Mouse (Mus musculus): ENCODE data around the gene Gm43552.

Gene Gm43552

DNA sequence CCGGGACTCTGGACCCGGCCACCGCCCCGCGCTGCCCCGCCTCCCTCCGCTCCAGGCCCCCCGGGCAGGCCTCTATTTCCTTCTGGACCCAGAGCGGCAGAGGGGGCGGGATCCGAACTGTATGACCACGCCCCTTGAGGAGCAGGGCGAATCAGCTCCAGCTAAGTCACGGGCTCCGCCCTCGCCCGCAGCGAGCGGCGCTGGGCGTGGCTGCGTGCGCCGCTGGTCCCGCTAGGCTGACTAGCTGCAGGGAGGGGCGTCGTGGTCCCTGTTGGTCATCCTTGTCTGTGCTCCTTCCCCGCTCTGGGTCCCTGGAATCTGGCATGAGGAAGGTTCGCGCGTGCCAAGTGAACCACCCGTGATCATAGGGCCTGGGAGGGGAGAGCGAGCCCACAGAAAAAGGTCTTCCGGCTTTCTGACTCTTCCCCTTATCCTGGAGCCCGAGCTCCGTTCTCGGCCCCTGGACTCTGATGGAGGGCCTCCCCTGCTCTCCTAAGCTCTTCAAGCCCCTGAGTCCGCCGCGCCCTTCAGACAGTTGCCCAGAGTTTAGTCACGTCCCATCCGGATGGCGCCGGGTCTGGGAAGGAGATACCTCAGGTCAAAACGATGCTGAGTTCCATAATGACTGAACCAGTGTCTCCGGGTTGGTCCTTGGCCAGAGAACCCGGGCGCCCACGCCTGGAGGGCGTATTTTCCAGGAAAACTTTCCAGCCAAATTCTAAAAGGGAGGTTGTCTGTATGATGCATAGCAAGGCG is 56.6 kb downstream of the Gm43552 start, which contains the start of gene Ugdh:
TSS of gene Ugdh (minus strand) at position 144 of the 756 bp plus-strand sequence.
- peak; percentile 99 for DNase-seq

DNA sequence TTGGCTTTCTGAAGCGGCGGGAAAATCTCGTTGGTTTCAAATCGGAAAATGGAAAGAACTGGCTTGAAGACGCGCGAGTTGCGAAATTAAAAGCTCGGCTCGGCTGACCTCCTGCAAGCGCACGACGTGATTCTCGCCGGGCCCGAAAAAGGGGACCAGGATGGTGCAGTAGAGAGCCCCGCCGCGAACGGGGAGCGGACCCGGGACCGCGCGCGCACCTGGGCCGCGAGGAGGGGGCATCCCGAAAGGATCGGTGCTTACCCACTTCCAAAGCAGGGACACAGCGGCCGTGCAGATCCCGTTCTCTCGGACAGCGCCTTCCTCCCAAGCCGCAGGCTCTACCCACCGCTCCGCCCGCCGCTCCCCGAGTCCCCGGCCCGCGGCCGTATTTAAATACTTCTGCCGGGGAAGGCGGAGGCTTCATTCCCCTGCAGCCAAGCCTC is 57.2 kb downstream of the Gm43552 start:
- DNase-seq: peak; percentile 54

DNA sequence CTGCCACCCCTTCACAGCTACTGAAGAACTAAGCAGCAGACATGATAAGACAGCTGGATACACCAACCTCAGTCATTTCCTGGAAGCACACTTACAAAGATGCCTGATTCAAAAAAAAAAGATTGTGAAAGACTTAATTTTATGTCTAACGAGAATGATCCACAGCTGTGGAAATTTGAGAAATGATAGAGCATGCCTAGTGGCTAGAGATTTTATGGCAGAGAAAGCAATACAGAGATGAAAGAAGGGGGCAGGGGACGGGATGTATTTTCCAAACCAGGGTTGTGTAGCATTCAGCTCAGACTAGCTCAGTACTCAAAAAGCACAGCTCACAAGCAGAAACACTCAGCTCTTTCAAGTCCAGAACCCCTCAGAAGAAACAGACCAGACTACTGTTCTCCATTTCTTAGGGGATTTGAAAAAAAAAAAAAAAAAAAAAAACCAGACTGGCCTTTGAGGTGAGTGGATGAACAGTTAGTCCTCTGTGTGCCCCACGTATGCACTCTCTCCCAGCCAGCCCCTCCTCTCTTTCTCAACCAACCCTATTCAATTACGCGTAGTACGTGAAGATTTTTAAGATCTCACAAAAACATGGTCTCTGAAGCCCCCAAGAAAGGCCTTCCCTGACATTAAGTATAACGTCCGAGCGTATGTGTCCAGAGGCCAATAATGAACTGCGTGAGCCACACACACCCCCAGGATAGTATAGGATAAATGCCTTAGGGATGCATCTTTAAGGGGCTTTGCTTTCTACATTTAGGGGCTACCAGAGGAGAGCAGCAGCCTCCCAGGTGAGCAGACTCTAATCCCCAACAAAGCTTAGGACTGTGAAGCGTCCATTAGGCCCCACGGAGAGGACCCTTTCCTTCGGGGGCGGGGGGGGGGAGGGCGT is 57.9 kb downstream of the Gm43552 start:
- no peak for DNase-seq

DNA sequence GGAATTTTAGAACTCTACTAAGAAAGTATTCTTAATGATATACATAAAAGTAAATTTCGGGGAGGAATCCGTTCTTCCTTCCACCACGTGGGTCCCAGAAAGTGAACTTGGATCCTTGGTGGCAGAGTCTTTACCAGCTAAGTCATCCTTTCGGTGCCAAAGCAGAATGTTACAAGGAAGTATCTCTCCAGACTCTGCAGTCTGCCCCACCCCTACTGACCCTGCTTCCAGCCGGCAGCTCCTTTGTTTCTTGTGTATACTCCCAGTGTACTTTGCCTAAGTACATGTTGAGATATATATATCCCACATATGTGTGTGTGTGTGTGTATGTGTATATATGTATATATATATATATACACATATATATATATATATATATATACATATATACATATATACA is 63.2 kb downstream of the Gm43552 start:
- no peak for DNase-seq

DNA sequence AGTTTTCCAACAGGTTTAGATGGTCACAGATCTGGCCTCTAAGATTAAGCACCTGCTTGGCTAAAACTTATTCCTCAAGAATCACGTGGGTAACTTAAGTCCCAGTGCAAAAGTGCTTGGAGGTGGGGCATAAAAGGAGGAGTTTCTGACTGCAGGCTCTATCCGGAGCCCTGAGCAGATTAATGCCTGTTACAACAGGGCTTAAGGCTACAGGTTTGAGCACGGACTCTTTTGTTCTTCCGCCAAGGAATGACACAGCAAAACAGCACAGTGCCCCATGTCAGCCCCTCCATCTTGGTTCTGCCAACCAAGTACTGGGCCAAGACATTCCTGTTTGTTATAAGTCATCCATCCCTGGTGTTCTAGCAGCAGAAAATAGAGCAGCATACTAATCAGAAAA is 64.3 kb downstream of the Gm43552 start:
- peak; percentile 66 for DNase-seq

DNA sequence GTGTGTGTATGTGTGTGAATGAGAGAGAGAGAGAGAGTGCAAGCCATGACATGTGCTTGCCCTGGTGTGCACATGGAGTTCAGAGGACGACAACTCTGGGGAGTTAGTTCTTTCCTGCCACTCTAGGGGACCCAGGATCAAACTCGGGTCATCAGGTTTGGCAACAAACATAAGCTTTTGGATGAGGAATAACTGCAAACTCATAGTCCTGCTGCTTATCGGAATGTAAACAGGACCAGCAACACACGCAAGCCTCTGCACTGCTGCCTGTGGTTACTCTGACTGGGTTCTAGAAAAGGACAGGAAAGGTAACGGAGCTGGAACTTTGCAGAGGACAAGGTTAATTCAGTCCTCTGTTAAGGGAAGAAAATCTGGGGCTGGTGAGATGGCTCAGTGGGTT is 67.4 kb downstream of the Gm43552 start:
- DNase-seq: no peak

DNA sequence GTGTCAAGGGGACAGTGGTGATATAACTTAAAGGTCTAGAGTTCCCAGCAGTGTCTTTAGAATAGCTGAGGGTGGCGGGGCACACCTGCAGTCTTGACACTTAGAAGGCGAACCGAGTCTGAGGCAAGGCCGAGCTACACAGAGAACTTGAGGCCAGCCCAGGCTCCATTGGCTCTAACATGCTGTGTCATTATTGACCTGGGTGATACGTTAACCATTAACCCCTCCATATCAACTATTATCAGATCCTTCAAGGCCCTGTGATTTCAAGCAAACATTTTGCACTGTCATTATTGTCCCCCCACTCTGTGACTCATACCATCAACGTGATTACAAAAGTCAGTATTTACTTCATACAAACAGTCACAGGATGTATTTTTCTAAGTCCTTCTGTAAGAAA is 68.4 kb downstream of the Gm43552 start:
- peak; percentile 13 for DNase-seq

DNA sequence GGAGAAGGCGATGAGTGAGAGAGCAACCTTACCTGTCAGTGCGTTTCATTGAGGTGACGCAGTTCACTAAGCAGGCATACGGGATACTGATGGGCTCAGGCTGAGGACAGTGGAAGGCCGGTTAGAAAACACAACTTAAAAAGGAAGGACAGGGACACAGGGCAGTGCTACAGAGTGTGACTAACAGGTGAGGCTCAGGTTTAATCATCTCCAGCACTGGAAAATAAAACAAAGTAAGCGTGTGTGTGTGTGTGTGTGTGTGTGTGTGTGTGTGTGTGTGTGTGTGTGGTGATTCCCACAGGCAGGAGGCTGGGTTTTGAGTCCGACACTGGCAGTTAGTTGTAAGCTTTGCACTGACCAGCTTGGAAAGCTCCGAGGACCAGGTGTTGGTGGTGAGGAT is 69.8 kb downstream of the Gm43552 start:
- no peak for DNase-seq

DNA sequence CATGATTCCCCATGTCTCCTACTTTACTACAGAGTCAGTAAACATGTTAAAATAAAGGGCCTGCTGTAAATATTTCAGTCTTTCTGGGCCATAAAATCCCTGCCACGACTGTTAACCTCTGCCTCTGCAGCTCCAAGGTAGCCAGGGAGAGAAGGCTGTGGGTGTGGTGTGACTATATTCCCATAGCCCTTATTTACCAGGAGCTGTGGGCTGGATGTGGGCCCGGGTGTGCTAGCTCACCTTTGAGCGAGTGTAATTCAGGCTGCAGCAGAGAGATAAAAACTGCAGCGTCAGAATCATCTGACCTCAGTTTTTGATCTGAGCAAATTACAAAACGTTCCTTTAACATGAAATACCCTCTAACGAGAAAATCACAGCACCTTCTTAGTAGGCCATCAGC is 71.8 kb downstream of the Gm43552 start:
- no peak for DNase-seq

GRCm38 (mm10) chr5:65419136-65419535 is 73.5 kb downstream of the Gm43552 start:
- no peak for DNase-seq

GRCm38 (mm10) chr5:65415653-65416458 is 76.8 kb downstream of the Gm43552 start:
- no peak for DNase-seq

DNA sequence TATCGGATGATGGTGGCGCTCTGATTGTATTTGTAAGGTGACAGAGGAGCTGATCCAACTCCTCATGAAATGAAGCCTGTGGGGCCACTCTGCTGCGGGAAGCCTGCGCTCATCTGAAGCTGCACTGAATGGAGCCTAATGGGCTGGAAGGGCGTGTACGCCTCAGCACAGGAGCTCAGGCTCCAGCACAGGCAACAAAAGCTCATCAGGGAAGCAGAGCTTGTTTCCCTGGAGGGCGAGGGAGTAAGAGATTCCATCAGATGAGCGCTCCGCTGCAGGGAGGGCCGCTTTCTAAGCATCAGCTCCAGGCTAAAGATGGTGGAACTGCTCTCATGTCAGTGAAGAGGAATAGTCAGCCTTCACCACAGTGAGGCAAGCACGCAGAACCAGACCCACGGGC is 84.6 kb downstream of the Gm43552 start:
- DNase-seq: no peak

DNA sequence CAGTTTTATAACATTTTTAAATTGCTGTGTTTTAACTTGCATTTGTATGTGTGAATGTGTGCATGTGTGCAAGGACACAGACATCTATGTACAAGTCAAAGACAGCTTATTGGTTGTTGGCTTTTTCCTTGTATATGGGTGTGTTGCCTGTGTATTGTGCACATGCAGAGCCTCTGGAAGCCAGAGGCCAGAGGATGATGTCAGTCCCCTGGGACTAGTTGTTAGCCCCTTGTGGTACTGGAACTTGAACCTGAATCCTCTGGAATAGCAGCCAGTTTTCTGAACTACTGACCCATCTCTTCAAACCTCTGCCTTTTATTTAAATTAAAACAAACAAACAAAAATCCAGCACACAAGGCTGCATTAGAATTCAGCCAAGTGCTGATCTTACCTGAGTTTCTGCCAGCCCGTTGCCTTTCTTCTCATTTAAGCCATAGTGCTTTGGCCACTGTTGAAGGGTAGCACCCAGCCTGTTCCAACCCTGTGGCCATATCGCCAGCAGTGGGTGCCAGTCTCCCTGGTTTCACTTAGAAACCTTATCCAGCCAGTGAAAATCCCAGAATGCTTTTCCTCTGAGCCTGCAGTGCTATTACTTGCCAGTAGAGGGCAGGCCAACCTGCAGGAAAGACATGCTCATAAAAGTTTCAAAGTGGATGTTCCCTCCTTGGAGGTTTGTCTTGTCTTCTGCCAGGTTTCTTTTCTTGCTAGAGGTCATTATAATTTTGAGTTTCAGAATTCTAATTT is 91.2 kb downstream of the Gm43552 start:
- DNase-seq: peak; percentile 92

DNA sequence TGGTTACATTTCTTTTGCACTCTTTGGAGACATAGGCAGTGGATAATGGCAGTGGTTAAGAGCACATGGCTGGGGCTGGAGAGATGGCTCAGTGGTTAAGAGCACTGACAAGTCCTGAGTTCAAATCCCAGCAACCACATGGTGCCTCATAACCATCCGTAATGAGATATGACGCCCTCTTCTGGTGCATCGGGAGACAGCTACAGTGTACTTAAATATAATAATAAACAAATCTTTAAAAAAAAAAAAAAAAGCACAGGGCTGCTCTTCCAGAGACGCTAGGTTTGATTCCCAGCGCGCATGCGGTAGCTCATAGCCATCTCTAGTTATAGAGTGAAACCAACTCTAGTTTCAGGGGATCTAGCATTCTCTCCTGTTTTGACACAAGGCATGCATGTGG is 98.2 kb downstream of the Gm43552 start:
- DNase-seq: peak; percentile 10

DNA sequence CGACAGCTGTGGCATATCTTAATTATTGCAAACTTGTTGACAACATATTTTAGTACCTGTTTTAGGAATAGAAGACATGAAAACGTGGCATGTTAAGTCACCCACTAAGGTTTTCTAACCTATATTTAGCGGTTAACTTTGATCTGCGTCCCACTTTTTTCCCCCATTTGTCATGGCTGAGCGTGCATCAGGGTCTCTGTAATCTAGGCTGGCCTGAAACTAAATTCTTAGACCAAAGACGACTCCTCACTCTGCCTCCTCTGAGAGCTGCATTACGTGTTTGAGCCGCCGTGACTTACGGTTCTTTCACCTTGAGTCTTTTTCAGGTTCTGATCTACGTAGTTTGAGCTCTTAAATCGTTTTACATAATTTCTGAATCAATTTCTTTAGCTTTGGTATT is 100.9 kb downstream of the Gm43552 start:
- no peak for DNase-seq

DNA sequence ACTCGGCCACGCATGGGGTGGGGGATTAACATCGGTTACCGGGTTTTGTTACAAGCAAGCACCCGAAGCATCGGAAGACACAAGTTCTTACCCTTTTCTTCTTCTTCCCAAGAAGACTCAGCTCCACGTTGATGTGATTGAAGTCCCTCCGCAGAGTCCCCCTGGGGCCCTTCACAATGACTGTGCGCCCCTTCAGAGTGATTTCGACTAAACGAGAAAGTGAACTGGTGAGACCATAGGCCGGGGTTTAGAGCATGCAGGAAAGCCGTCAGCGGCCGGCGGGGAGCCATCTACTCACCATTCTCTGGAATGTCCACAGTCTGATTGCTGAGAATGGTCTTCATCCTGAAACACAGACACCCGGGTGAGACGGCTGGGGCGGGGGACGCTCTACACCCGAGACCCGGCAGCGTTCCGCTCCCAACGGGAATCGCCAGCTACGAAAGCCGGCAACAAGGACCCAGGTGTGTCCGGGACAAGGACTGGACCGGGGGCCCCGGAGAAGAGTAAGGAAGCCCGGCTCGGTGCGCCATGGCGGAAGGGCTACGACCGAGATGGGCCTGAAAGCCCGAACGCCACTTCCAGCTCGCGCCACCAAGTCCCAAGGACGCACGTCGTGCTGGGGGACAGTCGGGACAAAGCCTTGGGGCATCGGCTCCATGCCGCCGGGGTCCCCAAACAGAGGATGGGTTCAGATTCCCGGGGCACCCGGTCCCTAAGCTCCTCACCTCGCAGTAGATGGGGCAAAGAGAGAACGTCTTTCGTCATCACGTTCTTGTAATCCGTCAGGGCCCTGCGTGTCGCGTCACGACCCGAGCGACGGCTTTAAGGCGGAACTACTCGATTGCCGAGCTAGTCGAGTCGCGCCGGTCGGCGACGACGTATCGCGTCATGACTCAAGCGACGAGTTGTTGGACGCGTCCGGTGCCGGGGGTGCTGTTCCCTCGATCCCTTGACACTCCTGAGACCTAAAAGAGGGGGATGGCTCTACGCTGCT is 101.7 kb downstream of the Gm43552 start, which contains the start of the genes Rpl9 and Lias:
TSS of gene Rpl9 (minus strand) at position 797 of the 997 bp plus-strand sequence.
TSS of gene Lias (plus strand) at position 850 of the 997 bp plus-strand sequence.
- DNase-seq: peak; percentile 98

GRCm38 (mm10) chr5:65387008-65387867 is 105.4 kb downstream of the Gm43552 start:
- no peak for DNase-seq

DNA sequence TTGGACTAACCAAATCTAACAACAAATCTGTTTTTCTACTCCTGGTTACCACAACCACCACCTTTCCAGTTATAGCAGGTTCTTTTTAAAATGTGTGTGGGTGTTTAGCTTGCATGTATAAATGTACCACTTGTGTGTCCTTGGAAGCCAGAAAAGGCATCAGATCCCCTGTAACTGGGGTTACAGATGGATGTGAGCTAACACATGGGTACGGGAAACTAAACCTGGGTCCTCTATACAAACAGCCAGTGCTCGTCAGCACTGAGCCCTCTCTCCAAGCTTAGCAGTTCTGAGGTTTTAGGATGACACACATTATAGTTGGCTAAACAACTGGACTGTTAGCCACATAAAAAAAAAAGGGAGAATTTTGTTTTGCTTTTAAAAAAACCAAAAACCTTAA is 106.9 kb downstream of the Gm43552 start:
- no peak for DNase-seq
